Mouse (Mus musculus): ENCODE measurements around the gene Impg1. TPM values are rescaled to one million over a fixed set of nuclear protein-coding genes. Genes with fewer than 3 reads are reported as not detected.

The Impg1 gene
- polyA plus RNA-seq, 2 experiments: not detected

DNA sequence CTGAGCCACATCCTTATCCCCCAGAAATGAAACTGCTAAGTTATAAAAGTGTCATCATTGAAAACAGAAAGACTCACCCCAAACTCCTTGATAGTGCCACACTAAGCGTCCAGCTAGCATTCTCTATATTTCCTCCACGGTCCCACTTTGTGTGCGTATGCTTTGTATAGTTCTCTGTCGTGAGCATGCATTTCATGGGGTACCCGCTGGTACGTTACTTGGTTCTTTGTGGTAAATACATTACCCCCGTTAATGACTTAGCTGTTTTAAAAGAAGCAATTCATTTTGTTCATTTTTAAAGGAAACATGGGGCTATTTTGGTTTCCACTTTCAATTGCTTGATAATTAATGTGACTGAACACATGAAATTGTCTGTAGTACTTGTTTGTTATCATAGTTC is 178.4 kb downstream of the Impg1 start:
- no peak for DNase-seq (ENCODE audit: low read depth in 3 of 3, low spot score in 3 of 3)
- TF ChIP-seq CTCF (IDR thresholded peaks at IDR 0.05; ENCODE audit: low read depth) (no peak), EP300 (IDR thresholded peaks at IDR 0.05; ENCODE audit: low read depth) (no peak)
- Histone ChIP-seq H3K9me3 (ENCODE audit: control insufficient read depth, low read length) (no peaks in the 10 kb centered on the region), H3K4me3 (ENCODE audit: insufficient read depth in 1 of 2, low read depth in 2 of 2, low read length in 2 of 2) (no peak overlapping the region), H3K27ac (no peak overlapping the region), H3K27me3 (ENCODE audit: control insufficient read depth, insufficient read depth, low read length) (no peaks in the 10 kb centered on the region), H3K9ac (replicated peaks) (no peak overlapping the region), H3K36me3 (replicated peaks; ENCODE audit: control insufficient read depth, insufficient read depth, low read depth) (no peaks in the 10 kb centered on the region), H3K4me1 (replicated peaks; ENCODE audit: control insufficient read depth in 2 of 2, insufficient read depth in 2 of 2, low read length in 1 of 2) (no peaks in the 10 kb centered on the region), H3K4me2 (ENCODE audit: low read depth) (no peak overlapping the region)
- ATAC-seq (ENCODE audit: insufficient read depth): no peak
- WGBS (ENCODE audit: insufficient replicate concordance): 73% methylated on average over 7 of the region's 7 CpGs

DNA sequence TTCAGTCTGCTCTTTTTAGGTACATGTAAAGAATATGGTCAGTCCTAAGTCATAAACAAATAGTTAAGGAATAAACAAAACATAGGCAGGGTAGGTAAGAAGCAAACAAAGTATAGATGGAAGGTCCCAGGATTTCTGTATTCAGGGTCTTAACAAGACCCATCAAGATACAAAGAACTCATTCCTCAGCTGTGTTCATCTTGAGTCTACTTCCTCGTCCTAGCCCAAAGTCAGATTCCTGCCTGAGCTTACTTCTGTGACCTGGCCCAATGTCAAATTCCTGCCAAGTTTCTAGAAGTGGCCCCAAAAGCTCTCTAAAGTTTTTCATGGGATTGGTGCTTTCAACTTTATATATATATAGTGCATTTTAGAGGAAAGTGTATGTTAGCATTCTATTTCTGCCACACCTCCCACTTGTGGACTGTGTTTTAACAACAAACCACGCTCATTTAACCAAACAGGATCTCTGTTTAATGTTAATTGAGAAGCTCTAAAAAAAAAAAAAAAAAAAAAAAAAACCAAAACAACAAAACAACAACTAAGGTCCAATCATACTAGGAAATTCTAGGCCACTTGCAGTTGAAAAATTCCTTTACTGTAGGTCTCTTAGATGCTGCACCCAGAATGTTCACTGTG is 180.6 kb downstream of the Impg1 start:
- Histone ChIP-seq H3K4me2 (ENCODE audit: low read depth) (no peak overlapping the region), H3K9ac (replicated peaks) (no peak overlapping the region), H3K9me3 (ENCODE audit: control insufficient read depth, low read length) (no peaks in the 10 kb centered on the region), H3K36me3 (replicated peaks; ENCODE audit: control insufficient read depth, insufficient read depth, low read depth) (no peaks in the 10 kb centered on the region), H3K27me3 (ENCODE audit: control insufficient read depth, insufficient read depth, low read length) (no peaks in the 10 kb centered on the region), H3K4me1 (replicated peaks; ENCODE audit: control insufficient read depth in 2 of 2, insufficient read depth in 2 of 2, low read length in 1 of 2) (no peaks in the 10 kb centered on the region), H3K27ac (no peak overlapping the region), H3K4me3 (ENCODE audit: insufficient read depth in 1 of 2, low read depth in 2 of 2, low read length in 2 of 2) (no peak overlapping the region)
- TF ChIP-seq EP300 (IDR thresholded peaks at IDR 0.05; ENCODE audit: low read depth) (no peak), CTCF (IDR thresholded peaks at IDR 0.05; ENCODE audit: low read depth) (no peak)
- 40% methylated on average over 2 of the region's 2 CpGs for WGBS (ENCODE audit: insufficient replicate concordance)
- no peak for ATAC-seq (ENCODE audit: insufficient read depth)
- DNase-seq (ENCODE audit: low read depth in 3 of 3, low spot score in 3 of 3): no peak

DNA sequence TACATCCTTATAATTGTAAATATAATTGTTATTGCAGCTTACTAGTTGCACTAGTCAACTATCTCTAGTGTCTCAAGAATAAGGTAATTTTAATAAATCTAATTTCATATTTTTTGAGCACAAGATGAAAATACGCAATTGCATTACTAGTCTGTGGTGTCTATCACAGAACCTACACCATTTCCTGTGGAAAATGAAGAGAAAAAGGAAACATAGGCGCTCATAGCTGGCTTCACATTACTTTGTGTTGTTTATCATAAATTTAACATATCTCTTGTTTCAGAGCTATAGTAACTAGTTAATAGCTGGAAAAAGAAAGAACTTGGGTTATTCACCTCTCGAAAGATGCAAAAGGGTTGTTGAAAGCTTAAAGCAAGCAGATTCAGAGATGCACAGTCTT is 182.9 kb downstream of the Impg1 start:
- Histone ChIP-seq H3K9me3 (ENCODE audit: control insufficient read depth, low read length) (no peaks in the 10 kb centered on the region), H3K4me1 (replicated peaks; ENCODE audit: control insufficient read depth in 2 of 2, insufficient read depth in 2 of 2, low read length in 1 of 2) (no peaks in the 10 kb centered on the region), H3K27me3 (ENCODE audit: control insufficient read depth, insufficient read depth, low read length) (no peaks in the 10 kb centered on the region), H3K4me2 (ENCODE audit: low read depth) (no peak overlapping the region), H3K27ac (no peak overlapping the region), H3K4me3 (ENCODE audit: insufficient read depth in 1 of 2, low read depth in 2 of 2, low read length in 2 of 2) (no peak overlapping the region), H3K9ac (replicated peaks) (no peak overlapping the region), H3K36me3 (replicated peaks; ENCODE audit: control insufficient read depth, insufficient read depth, low read depth) (no peaks in the 10 kb centered on the region)
- TF ChIP-seq EP300 (IDR thresholded peaks at IDR 0.05; ENCODE audit: low read depth) (no peak), CTCF (IDR thresholded peaks at IDR 0.05; ENCODE audit: low read depth) (no peak)
- ATAC-seq (ENCODE audit: insufficient read depth): no peak
- DNase-seq (ENCODE audit: low read depth in 3 of 3, low spot score in 3 of 3): no peak
- WGBS (ENCODE audit: insufficient replicate concordance): 68% methylated on average over 3 of the region's 3 CpGs

DNA sequence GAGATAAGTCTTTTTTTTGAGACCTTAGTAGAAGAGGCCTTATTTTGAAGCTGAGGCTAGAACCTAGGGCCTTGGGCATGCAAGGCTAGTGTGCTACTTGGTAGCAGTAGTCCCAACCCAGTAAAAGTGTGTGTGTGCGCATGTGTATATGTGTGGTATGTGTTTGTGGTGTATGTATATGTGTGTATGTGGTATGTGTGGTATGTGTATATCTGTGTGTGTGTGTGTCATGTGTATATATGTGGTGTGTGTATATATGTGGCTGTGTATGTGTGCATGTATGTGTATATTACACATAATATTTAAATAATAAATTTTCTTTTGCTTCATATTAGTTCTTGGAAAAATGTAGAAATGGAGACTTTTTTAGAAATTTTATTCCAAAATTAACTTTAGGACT is 184.6 kb downstream of the Impg1 start:
- Histone ChIP-seq H3K4me1 (replicated peaks; ENCODE audit: control insufficient read depth in 2 of 2, insufficient read depth in 2 of 2, low read length in 1 of 2) (no peaks in the 10 kb centered on the region), H3K9ac (replicated peaks) (no peak overlapping the region), H3K9me3 (ENCODE audit: control insufficient read depth, low read length) (no peaks in the 10 kb centered on the region), H3K4me3 (ENCODE audit: insufficient read depth in 1 of 2, low read depth in 2 of 2, low read length in 2 of 2) (no peak overlapping the region), H3K36me3 (replicated peaks; ENCODE audit: control insufficient read depth, insufficient read depth, low read depth) (no peaks in the 10 kb centered on the region), H3K27ac (no peak overlapping the region), H3K4me2 (ENCODE audit: low read depth) (no peak overlapping the region), H3K27me3 (ENCODE audit: control insufficient read depth, insufficient read depth, low read length) (no peaks in the 10 kb centered on the region)
- ATAC-seq (ENCODE audit: insufficient read depth): no peak
- no peak for TF ChIP-seq EP300 (IDR thresholded peaks at IDR 0.05; ENCODE audit: low read depth)
- no peak for TF ChIP-seq CTCF (IDR thresholded peaks at IDR 0.05; ENCODE audit: low read depth)
- WGBS (ENCODE audit: insufficient replicate concordance): 88% methylated on average over 1 of the region's 1 CpGs
- no peak for DNase-seq (ENCODE audit: low read depth in 3 of 3, low spot score in 3 of 3)

DNA sequence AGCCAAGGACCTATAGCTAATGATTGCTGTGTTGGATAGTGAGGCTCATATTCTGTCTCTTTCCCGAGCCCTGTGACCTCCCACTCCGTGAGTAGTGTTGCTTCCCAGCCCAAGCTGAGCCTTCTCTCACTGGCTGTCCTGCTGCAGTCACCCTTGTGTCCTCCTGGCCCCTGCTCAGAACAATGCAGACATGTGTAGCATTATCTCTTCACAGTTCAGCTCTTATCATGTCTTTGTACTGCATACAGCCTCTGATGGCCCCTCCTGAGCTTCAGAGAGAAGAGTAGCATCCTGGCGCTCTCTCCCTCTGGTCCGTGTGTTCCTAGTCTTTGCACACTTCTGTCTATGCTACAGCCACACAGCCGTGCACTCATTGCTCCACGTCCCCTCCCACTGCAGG is 187.5 kb downstream of the Impg1 start:
- DNase-seq (ENCODE audit: low read depth in 3 of 3, low spot score in 3 of 3) (no peak), ATAC-seq (ENCODE audit: insufficient read depth) (no peak)
- Histone ChIP-seq H3K9me3 (ENCODE audit: control insufficient read depth, low read length) (no peaks in the 10 kb centered on the region), H3K27ac (no peak overlapping the region), H3K27me3 (ENCODE audit: control insufficient read depth, insufficient read depth, low read length) (no peaks in the 10 kb centered on the region), H3K4me3 (ENCODE audit: insufficient read depth in 1 of 2, low read depth in 2 of 2, low read length in 2 of 2) (no peak overlapping the region), H3K4me1 (replicated peaks; ENCODE audit: control insufficient read depth in 2 of 2, insufficient read depth in 2 of 2, low read length in 1 of 2) (no peaks in the 10 kb centered on the region), H3K36me3 (replicated peaks; ENCODE audit: control insufficient read depth, insufficient read depth, low read depth) (no peaks in the 10 kb centered on the region), H3K9ac (replicated peaks) (no peak overlapping the region), H3K4me2 (ENCODE audit: low read depth) (no peak overlapping the region)
- WGBS (ENCODE audit: insufficient replicate concordance): 52% methylated on average over 6 of the region's 6 CpGs
- TF ChIP-seq EP300 (IDR thresholded peaks at IDR 0.05; ENCODE audit: low read depth) (no peak), CTCF (IDR thresholded peaks at IDR 0.05; ENCODE audit: low read depth) (no peak)

All from liver, embryonic 14.5 days (tissue).